Mouse (Mus musculus) ES-Bruce4 (cell line): ENCODE data around the gene Rnls.

Experiments
- CTCF ChIP-seq: IDR thresholded peaks from one replicate; pipeline ENCODE4 v1.8.1; 2011; ENCODE audit warnings: low read depth, low read length
- POLR2A ChIP-seq: IDR thresholded peaks from one replicate; pipeline ENCODE4 v1.8.1; 2011; ENCODE audit warnings: low read length; ENCODE audit not compliant: insufficient read depth

GRCm38 (mm10) chr19:33101093-33102007, 290.7 kb downstream of the Rnls start:
- TF ChIP-seq CTCF: no peak
- no peak for TF ChIP-seq POLR2A
